ENCODE assay signal across 14 mouse cellular contexts in genomic region chr1:183865586-183865985, GRCm38 (mm10).
"Had no signal": no experiment of that assay in that cellular context is flagged by ENCODE, and none has a peak within 500 bp of the region (broad histone marks: within the 10 kb centered on the region; RNA-seq: fewer than 3 reads in every experiment).

No protein-coding gene starts in this region.

- H3K4me3 ChIP-seq: kidney, embryonic 15.5 days; left cerebral cortex, adult 2 months; liver, embryonic 13.5 days; midbrain, embryonic 12.5 days; midbrain, embryonic 15.5 days; stomach, embryonic 15.5 days had no signal

- H3K36me3 ChIP-seq: kidney, embryonic 15.5 days; liver, embryonic 13.5 days; midbrain, embryonic 12.5 days; midbrain, embryonic 15.5 days; stomach, embryonic 15.5 days had no signal

- ATAC-seq: lung, postnatal 0 days; midbrain, embryonic 15.5 days had no signal

- H3K27me3 ChIP-seq: kidney, embryonic 15.5 days; liver, embryonic 13.5 days; midbrain, embryonic 12.5 days; midbrain, embryonic 15.5 days; stomach, embryonic 15.5 days had no signal

- H3K4me2 ChIP-seq: kidney, embryonic 15.5 days; liver, embryonic 13.5 days; lung, embryonic 14.5 days; midbrain, embryonic 12.5 days; midbrain, embryonic 15.5 days; stomach, embryonic 15.5 days had no signal

- DNase-seq: kidney, adult 2 months; kidney, postnatal 10 days; kidney, postnatal 36 days; layer of hippocampus, postnatal 36 days; liver, embryonic 13.5 days; lung, embryonic 14.5 days; right cerebral cortex, postnatal 4 days; thymus, postnatal 25 days had no signal
